Mouse (Mus musculus): ENCODE data around the gene Slc7a11. TPM values are rescaled to one million over a fixed set of nuclear protein-coding genes. Genes with fewer than 3 reads are reported as not detected.
A peak's percentile ranks its signal among the peaks of the same experiment; 100 is the strongest.

Slc7a11 gene
- total RNA-seq, 2 experiments from 2014 or later = 1.0 to 2.5 TPM

DNA sequence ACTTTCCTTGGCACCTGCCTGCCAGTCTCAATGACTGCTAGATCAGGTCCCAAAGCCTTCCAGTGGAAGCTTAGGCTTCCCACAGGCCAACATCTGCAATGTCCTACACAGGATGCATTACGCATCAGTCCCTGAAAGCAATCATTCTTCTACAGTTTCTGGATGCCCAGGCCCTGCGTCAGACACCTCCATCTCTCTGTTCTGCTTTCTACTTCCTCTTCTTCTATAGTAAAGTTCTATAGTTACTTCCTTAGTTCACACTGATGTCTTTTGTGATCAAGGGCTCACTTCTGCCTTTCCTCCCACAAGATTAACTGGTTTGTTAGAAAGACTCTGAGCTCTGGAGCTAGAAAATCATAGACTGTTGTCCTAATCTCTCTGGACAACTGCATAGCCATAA, 36.6 kb downstream of the Slc7a11 start:
- no peak for DNase-seq (ENCODE audit: low spot score in 2 of 2)

- no peak for DNase-seq (ENCODE audit: low spot score in 2 of 2)
Measured at GRCm38 (mm10) chr3:50405915-50406314, 37.5 kb downstream of the Slc7a11 start.

GRCm38 (mm10) chr3:50388786-50389185, 54.6 kb downstream of the Slc7a11 start:
- DNase-seq (ENCODE audit: low spot score in 2 of 2) = no peak

DNA sequence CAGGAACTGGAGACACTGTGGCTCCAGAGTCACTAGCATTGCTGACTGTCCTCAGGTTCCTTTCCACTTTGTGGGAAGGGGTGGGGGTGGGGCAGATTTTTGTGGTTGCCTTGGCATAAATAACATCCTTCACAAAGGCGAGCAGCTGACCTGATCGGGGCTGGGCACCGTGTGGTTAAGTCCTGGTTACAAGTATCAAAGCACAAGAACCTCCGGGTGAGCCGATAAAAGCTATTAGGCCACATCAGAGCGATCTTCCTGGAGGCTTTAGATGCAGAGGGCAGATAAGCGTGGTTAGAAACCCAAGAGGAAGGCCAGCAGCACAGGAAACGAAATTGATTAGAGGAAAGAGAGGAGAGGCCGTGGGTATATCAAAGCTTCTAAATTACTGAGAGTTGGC, 55.1 kb downstream of the Slc7a11 start:
- no peak for DNase-seq (ENCODE audit: low spot score in 2 of 2)

GRCm38 (mm10) chr3:50387280-50387679, 56.1 kb downstream of the Slc7a11 start:
- no peak for DNase-seq (ENCODE audit: low spot score in 2 of 2)

DNA sequence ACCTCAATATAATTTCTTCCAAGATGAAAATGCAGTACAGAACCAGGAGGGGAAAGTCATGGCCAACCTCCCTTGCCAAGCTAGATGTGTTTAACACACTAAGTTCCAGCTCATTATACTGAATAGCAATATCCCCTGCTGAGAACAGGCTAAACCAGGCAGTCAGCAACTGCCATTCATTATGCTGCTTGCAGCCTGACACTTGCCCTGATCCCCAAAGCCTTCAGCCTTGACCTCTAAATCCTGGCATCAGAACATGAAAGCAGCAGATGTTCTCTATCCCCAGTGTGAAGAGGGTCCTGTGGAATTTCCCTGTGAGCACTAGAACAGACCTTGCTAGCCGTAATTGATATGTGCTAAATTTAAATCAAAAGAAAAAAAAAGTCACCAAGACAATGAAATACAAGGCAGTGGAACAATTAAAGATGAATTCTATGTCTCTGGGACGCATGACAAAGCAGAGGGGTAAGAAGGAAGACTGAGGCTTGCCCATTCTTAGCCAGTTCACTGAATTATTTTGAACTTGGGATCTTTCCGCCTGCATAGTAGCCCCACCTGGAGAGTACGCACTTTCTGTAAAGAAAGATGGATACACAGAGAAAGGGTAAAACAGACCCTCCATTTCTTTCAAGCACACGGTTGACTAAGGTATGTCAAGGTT, 56.7 kb downstream of the Slc7a11 start:
- DNase-seq (ENCODE audit: low spot score in 2 of 2) = no peak

DNA sequence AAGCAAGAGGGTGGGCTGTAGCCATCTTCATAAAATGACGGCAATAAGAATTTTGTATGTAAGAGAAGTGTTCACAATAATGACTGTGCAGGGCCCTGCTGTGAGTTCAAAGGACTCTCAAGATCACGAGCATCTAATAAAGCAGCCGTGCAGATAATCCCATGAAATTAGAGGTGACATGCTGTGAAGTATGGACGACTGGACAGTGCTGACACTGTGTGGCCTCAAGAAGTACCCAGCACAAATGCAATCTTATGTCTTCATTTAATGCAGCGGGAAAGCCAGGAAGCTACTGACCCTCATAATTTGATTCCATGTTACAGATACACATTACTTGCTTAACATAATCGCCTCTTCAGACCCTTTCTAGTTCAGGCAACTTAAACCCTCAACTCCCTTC, 57.3 kb downstream of the Slc7a11 start:
- DNase-seq (ENCODE audit: low spot score in 2 of 2) = no peak

DNA sequence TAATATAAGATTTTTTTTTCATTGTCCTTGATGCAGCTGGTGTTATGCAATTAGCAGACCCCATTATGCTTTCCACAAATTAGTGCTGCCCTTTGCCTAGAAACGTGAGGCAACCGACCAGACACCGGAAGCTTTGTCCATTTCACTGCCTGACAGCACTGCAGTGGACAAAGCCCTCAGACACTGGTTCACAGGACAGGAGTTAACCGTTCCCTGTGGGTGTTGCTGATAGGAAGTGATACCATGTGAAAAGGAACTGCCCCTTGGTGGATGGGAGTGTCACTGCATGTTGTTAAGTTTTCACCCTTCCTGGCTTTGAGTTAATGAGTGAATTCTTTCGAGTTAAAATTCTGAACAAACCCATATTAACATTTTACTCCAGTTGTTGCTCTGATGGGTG, 60.7 kb downstream of the Slc7a11 start:
- DNase-seq (ENCODE audit: low spot score in 2 of 2) = no peak

- no peak for DNase-seq (ENCODE audit: low spot score in 2 of 2)
Measured at GRCm38 (mm10) chr3:50381861-50382693, 61.3 kb downstream of the Slc7a11 start.

DNA sequence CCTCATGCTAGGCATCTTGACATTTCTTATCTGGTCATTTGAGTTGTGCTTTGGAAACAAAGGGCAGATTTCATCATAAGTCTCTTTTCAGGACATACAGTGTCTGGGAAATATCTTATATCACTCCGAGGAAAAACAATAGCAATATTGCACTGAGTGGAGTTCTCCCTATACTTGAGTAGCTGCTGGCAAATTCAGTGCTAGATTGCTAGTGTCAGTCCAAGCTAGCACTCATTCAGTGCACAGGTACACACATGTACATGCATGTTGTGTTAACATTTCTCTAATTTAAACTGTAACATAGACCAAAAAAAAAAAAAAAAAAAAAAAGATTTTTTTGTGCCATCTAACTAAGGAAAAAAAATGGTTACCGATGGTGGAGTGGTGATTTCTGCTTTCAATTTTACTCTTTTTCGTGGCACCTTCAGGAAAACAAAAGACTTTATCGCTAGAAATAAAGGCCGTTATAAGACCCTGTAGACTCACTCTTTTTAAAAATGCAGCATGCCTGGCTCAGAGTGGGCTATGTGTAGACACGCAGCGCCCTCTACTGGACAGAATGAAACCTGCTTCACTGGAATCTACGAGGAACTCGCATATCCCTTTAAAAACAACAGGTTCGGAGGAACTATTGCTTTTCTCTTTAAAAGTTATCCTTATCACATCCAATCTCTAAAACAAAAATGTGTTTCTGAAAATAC, 62.1 kb downstream of the Slc7a11 start:
- DNase-seq (ENCODE audit: low spot score in 2 of 2) = peak; percentile 79 to 82

- DNase-seq (ENCODE audit: low spot score in 2 of 2) = no peak
Measured at GRCm38 (mm10) chr3:50379942-50380341, 63.5 kb downstream of the Slc7a11 start.

GRCm38 (mm10) chr3:50375477-50375876, 67.9 kb downstream of the Slc7a11 start:
- no peak for DNase-seq (ENCODE audit: low spot score in 2 of 2)

DNA sequence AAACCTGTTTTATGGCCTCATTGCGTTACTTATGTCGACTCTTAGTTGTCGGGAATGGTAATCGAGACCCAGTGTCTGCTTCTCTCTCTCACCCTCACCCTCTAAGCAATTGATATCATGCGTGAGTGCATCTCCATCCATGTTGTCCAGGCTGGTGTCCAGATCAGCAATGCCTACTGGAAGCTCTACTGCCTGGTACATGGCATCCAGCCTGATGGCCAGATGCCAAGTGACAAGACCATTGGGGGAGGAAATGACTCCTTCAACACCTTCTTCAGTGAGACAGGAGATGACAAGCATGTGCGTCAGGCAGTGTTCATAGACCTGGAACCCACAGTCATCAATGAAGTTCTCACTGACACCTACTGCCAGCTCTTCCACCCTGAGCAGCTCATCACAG, 73.6 kb downstream of the Slc7a11 start:
- no peak for DNase-seq (ENCODE audit: low spot score in 2 of 2)

- no peak for DNase-seq (ENCODE audit: low spot score in 2 of 2)
Measured at GRCm38 (mm10) chr3:50367175-50367574, 76.2 kb downstream of the Slc7a11 start.

GRCm38 (mm10) chr3:50363659-50364058, 79.8 kb downstream of the Slc7a11 start:
- DNase-seq (ENCODE audit: low spot score in 2 of 2) = no peak

- DNase-seq (ENCODE audit: low spot score in 2 of 2) = no peak
Measured at GRCm38 (mm10) chr3:50347081-50347480, 96.3 kb downstream of the Slc7a11 start.

DNA sequence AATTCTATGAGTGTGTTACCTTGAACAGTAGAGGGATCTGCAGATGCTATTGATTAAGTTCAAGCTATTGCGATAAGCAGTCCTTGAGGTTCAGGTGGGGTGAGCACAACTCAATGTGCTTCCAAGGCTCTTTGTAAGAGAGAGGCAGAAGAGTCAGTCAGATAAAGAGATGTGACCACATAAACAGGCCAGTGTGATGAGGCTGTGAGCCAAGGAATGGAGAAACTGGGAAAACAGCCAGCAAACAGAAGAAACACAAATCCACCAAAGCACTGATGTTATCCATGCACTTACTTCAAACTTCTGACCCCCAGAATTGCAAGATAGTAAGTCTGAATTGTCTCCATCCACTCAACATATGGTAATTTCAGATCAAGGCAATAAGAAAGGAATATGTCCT, 99.0 kb downstream of the Slc7a11 start:
- DNase-seq (ENCODE audit: low spot score in 2 of 2) = no peak

DNA sequence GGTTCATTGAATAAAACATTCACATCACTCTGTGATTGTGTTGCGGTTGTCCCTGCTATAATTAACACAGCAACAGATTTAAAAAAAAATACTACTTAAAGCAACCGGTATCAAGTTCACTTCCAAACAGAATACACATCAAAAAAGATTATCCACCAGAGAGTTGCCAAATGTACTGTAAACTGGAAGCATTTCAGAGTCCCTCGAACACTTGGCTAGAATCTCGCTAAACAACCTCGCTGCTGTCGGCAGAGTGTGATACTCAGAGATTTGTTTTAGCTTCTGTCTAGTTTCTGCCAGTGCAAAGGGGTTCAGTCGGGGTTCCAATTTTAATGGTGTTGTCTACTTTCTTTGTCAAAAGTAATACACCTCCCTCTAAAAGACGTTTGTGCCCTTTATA, 118.9 kb downstream of the Slc7a11 start:
- DNase-seq (ENCODE audit: low spot score in 2 of 2) = no peak

- no peak for DNase-seq (ENCODE audit: low spot score in 2 of 2)
Measured at GRCm38 (mm10) chr3:50323881-50324280, 119.5 kb downstream of the Slc7a11 start.

GRCm38 (mm10) chr3:50320862-50321261, 122.6 kb downstream of the Slc7a11 start:
- DNase-seq (ENCODE audit: low spot score in 2 of 2) = no peak

GRCm38 (mm10) chr3:50318074-50318473, 125.3 kb downstream of the Slc7a11 start:
- DNase-seq (ENCODE audit: low spot score in 2 of 2) = no peak

GRCm38 (mm10) chr3:50313816-50314215, 129.6 kb downstream of the Slc7a11 start:
- no peak for DNase-seq (ENCODE audit: low spot score in 2 of 2)
